Mouse (Mus musculus) megakaryocyte progenitor cell, adult 5-6 weeks (primary cell): ENCODE data around the gene Hspa1b. TPM values are rescaled to one million over a fixed set of nuclear protein-coding genes. Genes with fewer than 3 reads are reported as not detected.

Experiments
- ATAC-seq: replicated peaks from 2 replicates; pipeline ENCODE4 v1.8.0; 2016; ENCODE audit warnings: mild to moderate bottlenecking, moderate TSS enrichment, inconsistent platforms; ENCODE audit not compliant: poor library complexity
- total RNA-seq, 2 experiments: library from RNA; stranded (forward) in 1 of 2; stranded (reverse) in 1 of 2; fragments of 157-497, 149-512 nt in 1 of 2; fragments of 200-1000 nt in 1 of 2; gene quantifications; 2 replicates each; pipeline versions ENCODE4 v1.2.3 to v1.2.4; 2015 to 2017

Hspa1b gene
- total RNA-seq, 2 experiments from 2014 or later: 19.3 to 22.7 TPM

DNA sequence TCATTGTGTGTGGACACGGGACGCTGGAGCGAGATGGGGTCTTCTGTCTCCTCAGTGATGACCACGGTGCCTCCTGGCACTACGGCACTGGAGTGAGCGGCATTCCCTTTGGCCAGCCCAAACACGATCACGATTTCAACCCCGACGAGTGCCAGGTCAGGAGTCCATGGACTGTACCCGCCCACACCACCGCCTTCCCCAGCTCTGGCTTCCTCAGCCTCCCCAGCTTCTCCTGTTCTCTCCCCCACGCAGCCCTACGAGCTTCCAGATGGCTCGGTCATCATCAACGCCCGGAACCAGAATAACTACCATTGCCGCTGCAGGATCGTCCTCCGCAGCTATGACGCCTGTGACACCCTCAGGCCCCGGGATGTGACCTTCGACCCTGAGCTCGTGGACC is 25.0 kb downstream of the Hspa1b start:
- ATAC-seq: no peak

DNA sequence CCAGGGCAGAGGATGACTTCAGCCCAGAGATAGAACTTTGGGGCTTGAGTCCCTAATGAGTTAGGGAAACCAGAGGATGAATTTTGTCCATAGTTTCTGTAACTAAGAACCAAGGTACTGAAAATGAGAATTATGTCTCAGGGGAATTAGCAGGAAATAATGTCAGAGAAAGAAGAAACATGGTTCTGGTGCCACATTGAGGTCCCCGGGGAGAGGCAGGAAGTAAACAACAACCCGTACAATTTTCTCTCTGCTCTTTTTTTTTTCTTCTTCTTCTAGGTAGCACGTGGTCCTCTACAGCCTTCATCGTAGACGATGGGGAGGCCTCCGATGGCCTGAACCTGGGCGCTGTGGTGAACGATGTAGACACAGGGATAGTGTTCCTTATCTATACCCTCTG is 26.8 kb downstream of the Hspa1b start:
- ATAC-seq: no peak

DNA sequence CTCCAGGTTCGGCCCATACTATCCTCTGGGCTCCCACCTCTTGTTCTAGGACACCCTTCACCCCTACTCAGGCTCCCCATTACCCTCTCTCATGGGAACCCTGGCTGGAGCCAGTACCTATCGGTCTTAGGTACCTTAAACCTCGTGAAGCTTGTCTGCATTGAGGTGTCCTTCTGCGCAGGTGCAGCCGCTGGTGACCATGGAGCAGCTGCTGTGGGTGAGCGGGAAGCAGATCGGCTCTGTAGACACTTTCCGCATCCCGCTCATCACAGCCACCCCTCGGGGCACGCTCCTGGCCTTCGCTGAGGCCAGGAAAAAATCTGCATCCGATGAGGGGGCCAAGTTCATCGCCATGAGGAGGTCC is 27.3 kb downstream of the Hspa1b start:
- no peak for ATAC-seq

DNA sequence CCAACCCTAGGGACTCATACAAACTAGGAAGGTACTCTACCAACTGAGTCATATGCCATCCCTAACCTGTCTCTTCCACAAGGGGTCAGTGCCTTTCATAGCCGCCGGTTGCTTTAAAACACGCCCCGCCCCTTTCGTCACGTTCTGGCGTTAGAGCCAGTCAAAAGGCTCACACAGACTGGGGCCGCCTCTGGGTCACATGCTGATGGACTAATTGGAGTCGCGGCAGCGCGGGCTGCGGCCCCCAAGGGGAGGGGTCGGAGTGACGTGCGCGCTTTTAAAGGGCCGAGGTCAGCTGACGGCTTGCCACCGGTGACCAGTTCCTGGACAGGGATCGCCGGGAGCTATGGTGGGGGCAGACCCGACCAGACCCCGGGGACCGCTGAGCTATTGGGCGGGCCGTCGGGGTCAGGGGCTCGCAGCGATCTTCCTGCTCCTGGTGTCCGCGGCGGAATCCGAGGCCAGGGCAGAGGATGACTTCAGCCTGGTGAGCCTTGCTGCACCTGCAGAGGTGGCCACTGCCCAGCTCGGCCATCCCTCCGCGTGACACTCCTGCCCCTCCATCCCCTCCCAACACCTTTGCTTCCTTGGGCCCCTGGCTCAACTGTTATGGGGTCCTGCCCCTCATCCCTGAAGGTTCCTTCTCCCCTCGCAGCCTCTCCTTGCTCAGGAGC is 27.8 kb downstream of the Hspa1b start, which contains the start of gene Neu1:
Gene Neu1, plus strand, starts transcription at position 193 of the 674 bp plus-strand sequence.
- ATAC-seq: peak; percentile 94

DNA sequence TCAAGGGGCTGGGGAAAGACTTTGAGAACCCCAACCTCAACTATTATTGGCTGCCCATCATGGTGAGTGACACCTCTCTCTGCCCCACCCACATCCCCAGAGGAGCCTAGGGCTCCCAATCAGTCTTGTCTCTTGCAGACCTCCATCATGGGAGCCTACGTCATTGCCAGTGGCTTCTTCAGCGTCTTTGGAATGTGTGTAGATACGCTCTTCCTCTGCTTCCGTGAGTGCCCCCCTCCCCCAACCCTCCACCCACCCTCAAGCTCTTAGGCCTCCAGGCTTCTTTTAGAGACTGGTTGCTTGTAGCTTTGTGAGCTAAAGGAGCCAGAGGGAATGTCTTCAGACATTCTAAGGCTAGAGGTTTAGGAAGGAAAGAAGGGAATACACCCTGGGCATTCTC is 30.2 kb downstream of the Hspa1b start:
- no peak for ATAC-seq

DNA sequence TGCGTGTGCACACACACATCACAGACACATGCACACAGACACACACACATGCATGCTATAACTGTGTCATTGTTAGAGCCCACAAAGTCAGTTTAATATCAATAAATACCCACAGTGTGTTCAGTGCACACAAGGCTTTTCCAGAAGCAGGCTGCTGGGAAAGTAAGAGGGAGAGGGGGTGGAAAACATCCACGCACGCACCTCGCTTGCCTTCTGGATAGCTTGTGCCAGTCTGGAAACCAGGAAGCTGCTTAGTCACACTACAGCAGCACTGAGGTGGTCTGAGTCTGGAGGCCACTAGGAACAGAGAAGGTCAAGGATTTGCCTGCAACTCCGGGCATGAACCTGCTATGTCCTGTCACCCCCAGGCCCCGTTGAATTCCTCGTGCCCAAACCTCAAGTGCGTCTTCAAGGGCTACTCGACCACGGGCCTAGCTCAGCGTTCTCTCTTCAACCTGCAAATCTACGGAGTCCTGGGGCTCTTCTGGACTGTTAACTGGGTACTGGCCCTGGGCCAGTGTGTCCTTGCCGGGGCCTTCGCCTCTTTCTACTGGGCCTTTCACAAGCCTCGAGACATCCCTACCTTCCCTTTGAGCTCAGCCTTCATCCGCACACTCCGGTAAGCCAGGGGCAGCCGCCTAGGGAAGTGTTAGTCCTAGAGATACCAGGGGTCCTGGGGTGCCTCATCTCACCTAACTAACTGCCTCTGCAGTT is 31.6 kb downstream of the Hspa1b start:
- no peak for ATAC-seq

DNA sequence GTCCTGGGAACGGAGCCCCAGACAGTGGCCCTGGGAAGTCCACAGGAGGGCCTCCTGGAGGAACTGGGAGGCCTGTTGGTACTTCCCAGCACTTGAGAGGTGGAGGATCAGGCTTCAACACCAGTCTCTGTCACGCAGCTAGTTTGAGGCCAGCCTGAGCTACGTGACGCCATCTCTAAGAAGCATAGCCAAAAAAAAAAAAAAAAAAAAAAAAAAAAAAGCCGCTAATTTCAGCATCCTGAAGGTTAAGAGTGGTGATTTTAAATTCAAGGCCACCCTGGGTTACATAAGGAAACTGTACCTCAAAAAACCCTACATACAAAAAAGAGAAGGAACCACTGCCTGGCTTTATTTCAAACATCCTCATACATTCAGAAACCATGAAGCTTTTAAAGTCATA is 34.8 kb downstream of the Hspa1b start:
- no peak for ATAC-seq

DNA sequence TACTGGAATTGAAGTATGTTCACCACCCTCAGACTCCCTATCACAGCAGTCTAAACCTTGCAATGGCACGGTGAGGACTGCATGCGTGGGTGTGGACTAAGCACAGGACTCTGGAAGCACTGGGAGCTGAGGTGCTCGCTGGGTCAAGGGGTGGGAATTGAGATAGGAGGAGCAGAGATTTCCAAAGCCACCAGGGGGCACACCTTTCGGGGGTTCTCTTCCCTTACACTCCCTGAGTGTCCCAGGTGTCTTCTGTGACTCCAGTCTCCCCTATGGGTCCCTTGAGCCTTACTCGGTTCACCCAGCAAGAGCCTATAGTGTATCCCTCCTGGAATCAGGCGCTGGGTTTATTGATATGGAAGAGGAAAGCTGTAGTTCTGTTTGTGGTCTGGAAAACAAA is 36.1 kb downstream of the Hspa1b start:
- peak; percentile 52; the same call in 1 of the 2 replicates for ATAC-seq

DNA sequence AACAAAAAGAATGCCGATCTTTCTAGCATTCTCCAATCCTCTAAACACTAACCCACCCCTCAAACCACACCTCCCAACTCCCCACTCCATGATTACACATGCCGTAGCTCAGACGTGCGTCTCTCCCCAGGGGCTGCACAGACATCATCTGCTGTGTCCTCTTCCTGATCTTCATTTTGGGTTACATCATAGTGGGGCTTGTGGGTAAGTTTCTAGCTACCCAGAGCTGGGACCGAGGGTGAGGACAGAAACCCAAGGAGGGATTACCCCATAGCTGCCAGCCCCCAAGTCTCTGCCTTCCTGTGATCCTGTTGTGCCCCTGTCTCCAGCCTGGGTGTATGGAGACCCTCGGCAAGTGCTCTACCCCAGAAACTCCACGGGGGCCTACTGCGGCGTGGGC is 41.9 kb downstream of the Hspa1b start:
- peak; percentile 63 for ATAC-seq

DNA sequence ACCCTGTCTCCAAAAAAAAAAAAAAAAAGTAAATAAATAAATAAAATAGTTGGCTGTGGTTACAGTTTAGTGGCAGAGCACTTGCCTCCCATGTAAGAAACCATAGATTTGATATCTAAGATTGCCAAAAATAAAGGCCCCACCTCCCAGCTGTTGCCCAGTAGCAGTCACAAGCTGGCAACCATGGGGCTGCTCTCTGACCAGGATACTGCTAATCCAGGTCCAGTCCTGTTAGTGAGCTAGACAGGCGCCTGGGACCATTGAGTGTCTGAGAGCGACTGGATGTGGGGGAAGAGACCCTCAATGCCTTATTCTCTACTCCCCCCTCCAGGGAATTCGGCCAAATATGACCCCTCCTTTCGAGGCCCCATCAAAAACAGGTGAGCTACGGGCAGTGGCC is 42.7 kb downstream of the Hspa1b start:
- ATAC-seq: no peak

DNA sequence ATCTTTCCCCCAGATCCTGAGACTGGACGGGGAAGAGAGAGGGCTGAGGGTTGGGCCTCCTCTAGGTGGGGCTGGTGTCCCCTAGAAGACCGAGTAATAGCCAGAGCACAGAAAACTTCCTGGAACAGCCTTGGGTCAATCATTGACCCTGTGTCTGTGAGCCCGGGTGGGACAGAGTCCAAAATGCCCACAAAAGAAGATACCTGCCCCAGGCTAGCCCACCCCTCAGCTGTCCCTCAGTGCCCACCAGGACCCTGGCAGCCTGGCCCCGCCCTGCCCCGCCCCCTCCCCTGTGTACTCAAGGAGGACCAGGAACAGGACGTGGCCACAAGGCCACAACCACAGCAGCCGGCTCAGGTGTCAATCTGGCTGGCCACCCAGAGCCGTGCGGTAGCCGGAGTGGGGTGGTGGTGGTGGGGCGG is 43.6 kb downstream of the Hspa1b start:
- 0 out of 2 replicates have a peak, but pooled peaks have one; percentile 33 for ATAC-seq

DNA sequence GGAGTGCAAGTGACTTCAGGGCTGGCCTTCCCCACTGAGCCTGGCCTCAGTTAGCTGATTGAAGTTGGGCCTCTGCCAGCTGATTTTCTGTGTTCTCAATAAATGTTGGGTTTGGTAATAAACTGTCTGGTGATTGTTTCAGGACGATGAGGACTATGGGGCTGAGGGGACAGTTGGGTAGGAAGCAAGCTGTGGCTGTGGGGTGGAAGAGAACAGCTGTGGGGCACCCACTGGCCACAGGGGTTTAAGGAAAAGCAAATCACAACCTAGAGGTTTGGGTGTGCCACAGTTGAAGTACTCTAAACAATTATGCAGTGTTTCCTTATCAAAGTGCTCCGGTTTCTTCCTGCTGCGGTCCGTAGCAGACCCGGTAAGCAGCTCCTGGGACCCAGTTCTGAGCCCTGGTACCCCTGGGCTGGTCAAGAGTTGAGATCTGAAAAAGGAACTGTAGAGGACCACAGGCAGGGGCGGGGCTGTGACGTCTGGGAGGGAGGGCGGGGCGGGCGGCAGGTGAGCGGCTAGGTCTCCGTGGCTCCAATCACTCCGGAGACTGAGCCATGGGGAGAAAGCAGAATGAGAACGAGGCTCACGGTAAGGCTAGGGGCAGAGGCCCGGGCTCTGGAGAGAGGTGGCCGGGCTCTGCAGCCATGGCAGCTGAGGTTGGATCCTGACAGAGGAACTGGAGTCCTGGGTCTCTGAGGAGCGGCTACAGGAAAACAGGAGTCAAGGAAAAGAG is 44.9 kb downstream of the Hspa1b start, which contains the start of gene Slc44a4:
Gene Slc44a4, plus strand, starts transcription at position 537 of the 736 bp plus-strand sequence.
- ATAC-seq: no peak

DNA sequence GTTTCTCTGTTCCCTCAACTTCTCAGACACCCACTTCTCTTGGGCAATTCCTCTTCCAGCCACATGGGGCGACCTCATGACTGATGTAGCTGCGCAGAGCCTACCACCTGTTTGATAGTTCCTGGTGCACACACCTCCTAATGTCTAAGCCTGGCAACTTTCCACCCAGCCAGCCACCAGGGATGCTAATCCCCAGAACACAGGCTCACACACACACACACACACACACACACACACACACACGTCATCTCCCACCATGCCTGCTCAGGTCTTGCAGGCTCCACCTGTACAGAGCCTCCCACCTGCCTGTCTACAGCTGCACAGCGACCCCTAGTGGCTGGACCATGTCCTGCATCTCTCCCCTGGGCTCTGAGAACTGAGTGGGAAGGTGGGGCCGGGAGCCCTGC is 47.1 kb downstream of the Hspa1b start:
- peak; percentile 86 for ATAC-seq

DNA sequence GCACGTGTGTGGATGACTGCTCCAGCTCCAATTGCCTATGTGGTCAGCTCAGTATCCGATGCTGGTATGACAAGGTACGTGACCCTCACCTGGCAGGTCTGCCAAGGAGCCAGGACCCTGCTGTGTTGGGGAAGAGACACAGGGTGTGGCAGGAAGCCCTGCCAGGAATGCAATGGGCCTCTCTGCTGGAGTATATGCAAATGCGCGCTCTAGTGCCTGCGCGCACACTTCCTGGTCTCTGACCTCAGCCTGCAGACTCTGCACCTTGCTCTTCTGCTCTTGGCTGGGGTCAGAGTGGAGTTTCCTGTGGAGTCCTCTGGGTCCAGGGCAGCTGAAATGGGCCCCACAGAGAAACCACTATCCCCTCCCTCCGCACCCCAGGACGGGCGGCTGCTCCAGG is 48.1 kb downstream of the Hspa1b start:
- ATAC-seq: no peak

Other genes starting within 250 kb of the Hspa1b start
Only the 30 nearest of the 42 such genes appear.
- gene Cyp21a1, start 154.7 kb downstream of the Hspa1b start, total RNA-seq (2015): not detected in 2 replicates
- gene Cyp21a1, start 154.7 kb downstream of the Hspa1b start, total RNA-seq (2017): not detected in 2 replicates
- gene Stk19, start 122.3 kb downstream of the Hspa1b start, total RNA-seq (2015): 19.6 and 27.3 TPM in 2 replicates
- 17.0 and 31.8 TPM in 2 replicates for gene Stk19, start 122.3 kb downstream of the Hspa1b start, total RNA-seq (2017)
- 20.2 and 33.2 TPM in 2 replicates for gene Dxo, start 122.2 kb downstream of the Hspa1b start, total RNA-seq (2015)
- gene Dxo, start 122.2 kb downstream of the Hspa1b start, total RNA-seq (2017): 18.8 and 28.9 TPM in 2 replicates
- 10.2 and 12.8 TPM in 2 replicates for gene Skiv2l, start 109.0 kb downstream of the Hspa1b start, total RNA-seq (2015)
- 31.2 and 35.7 TPM in 2 replicates for gene Skiv2l, start 109.0 kb downstream of the Hspa1b start, total RNA-seq (2017)
- 65.8 and 70.7 TPM in 2 replicates for gene Nelfe, start 108.8 kb downstream of the Hspa1b start, total RNA-seq (2015)
- gene Nelfe, start 108.8 kb downstream of the Hspa1b start, total RNA-seq (2017): 39.9 and 40.8 TPM in 2 replicates
- not detected in 2 replicates for gene Cfb, start 96.7 kb downstream of the Hspa1b start, total RNA-seq (2015)
- not detected in 2 replicates for gene Cfb, start 96.7 kb downstream of the Hspa1b start, total RNA-seq (2017)
- gene Zbtb12, start 79.8 kb downstream of the Hspa1b start, total RNA-seq (2015): 7.7 and 9.9 TPM in 2 replicates
- 13.6 and 15.1 TPM in 2 replicates for gene Zbtb12, start 79.8 kb downstream of the Hspa1b start, total RNA-seq (2017)
- gene Gm20547, start 77.2 kb downstream of the Hspa1b start, total RNA-seq (2015): not detected in 2 replicates
- gene Gm20547, start 77.2 kb downstream of the Hspa1b start, total RNA-seq (2017): not detected in 2 replicates
- gene C2, start 61.0 kb downstream of the Hspa1b start, total RNA-seq (2015): 5.1 and 7.8 TPM in 2 replicates
- gene C2, start 61.0 kb downstream of the Hspa1b start, total RNA-seq (2017): 1.6 and 1.9 TPM in 2 replicates
- gene Ehmt2, start 60.8 kb downstream of the Hspa1b start, total RNA-seq (2015): 72.4 and 73.5 TPM in 2 replicates
- gene Ehmt2, start 60.8 kb downstream of the Hspa1b start, total RNA-seq (2017): 107 and 108 TPM in 2 replicates
- gene Slc44a4, start 44.8 kb downstream of the Hspa1b start, total RNA-seq (2015): 0.81 and 1.8 TPM in 2 replicates
- gene Slc44a4, start 44.8 kb downstream of the Hspa1b start, total RNA-seq (2017): 0.61 and 0.75 TPM in 2 replicates
- 21.6 and 24.5 TPM in 2 replicates for gene Neu1, start 28.0 kb downstream of the Hspa1b start, total RNA-seq (2015)
- 28.4 and 29.8 TPM in 2 replicates for gene Neu1, start 28.0 kb downstream of the Hspa1b start, total RNA-seq (2017)
- gene Gm20481, start 10.7 kb upstream of the Hspa1b start, total RNA-seq (2015): not detected in 2 replicates
- gene Gm20481, start 10.7 kb upstream of the Hspa1b start, total RNA-seq (2017): not detected in 2 replicates
- 8.4 and 14.5 TPM in 2 replicates for gene Hspa1a, start 12.9 kb upstream of the Hspa1b start, total RNA-seq (2015)
- gene Hspa1a, start 12.9 kb upstream of the Hspa1b start, total RNA-seq (2017): 20.8 and 29.4 TPM in 2 replicates
- not detected in 2 replicates for gene Hspa1l, start 13.5 kb upstream of the Hspa1b start, total RNA-seq (2015)
- gene Hspa1l, start 13.5 kb upstream of the Hspa1b start, total RNA-seq (2017): not detected in 2 replicates
- gene Lsm2, start 22.6 kb upstream of the Hspa1b start, total RNA-seq (2015): 187 and 253 TPM in 2 replicates
- 71.7 and 78.0 TPM in 2 replicates for gene Lsm2, start 22.6 kb upstream of the Hspa1b start, total RNA-seq (2017)
- 60.5 and 77.5 TPM in 2 replicates for gene Vars, start 41.7 kb upstream of the Hspa1b start, total RNA-seq (2015)
- gene Vars, start 41.7 kb upstream of the Hspa1b start, total RNA-seq (2017): 239 and 292 TPM in 2 replicates
- not detected in 2 replicates for gene Vwa7, start 57.3 kb upstream of the Hspa1b start, total RNA-seq (2015)
- 0.17 TPM in 1 of 2 replicates, not detected in the other for gene Vwa7, start 57.3 kb upstream of the Hspa1b start, total RNA-seq (2017)
- gene Sapcd1, start 68.8 kb upstream of the Hspa1b start, total RNA-seq (2015): 0.93 and 1.9 TPM in 2 replicates
- 1.5 TPM in 1 of 2 replicates, not detected in the other for gene Sapcd1, start 68.8 kb upstream of the Hspa1b start, total RNA-seq (2017)
- gene Msh5, start 87.5 kb upstream of the Hspa1b start, total RNA-seq (2015): 4.2 and 5.7 TPM in 2 replicates
- gene Msh5, start 87.5 kb upstream of the Hspa1b start, total RNA-seq (2017): 2.4 and 3.5 TPM in 2 replicates
- 209 and 248 TPM in 2 replicates for gene Clic1, start 90.7 kb upstream of the Hspa1b start, total RNA-seq (2015)
- gene Clic1, start 90.7 kb upstream of the Hspa1b start, total RNA-seq (2017): 225 and 254 TPM in 2 replicates
- gene Ddah2, start 99.8 kb upstream of the Hspa1b start, total RNA-seq (2015): 1.8 and 2.6 TPM in 2 replicates
- gene Ddah2, start 99.8 kb upstream of the Hspa1b start, total RNA-seq (2017): 1.9 and 3.5 TPM in 2 replicates
- gene Ly6g6c, start 106.2 kb upstream of the Hspa1b start, total RNA-seq (2015): not detected in 2 replicates
- gene Ly6g6c, start 106.2 kb upstream of the Hspa1b start, total RNA-seq (2017): not detected in 2 replicates
- not detected in 2 replicates for gene Mpig6b, start 106.9 kb upstream of the Hspa1b start, total RNA-seq (2015)
- not detected in 2 replicates for gene Mpig6b, start 106.9 kb upstream of the Hspa1b start, total RNA-seq (2017)
- not detected in 2 replicates for gene Ly6g6e, start 117.7 kb upstream of the Hspa1b start, total RNA-seq (2015)
- not detected in 2 replicates for gene Ly6g6e, start 117.7 kb upstream of the Hspa1b start, total RNA-seq (2017)
- not detected in 2 replicates for gene Ly6g6d, start 118.8 kb upstream of the Hspa1b start, total RNA-seq (2015)
- gene Ly6g6d, start 118.8 kb upstream of the Hspa1b start, total RNA-seq (2017): not detected in 2 replicates
- not detected in 2 replicates for gene Ly6g6f, start 126.4 kb upstream of the Hspa1b start, total RNA-seq (2015)
- not detected in 2 replicates for gene Ly6g6f, start 126.4 kb upstream of the Hspa1b start, total RNA-seq (2017)
- 17.5 and 21.1 TPM in 2 replicates for gene Abhd16a, start 130.0 kb upstream of the Hspa1b start, total RNA-seq (2015)
- 22.7 and 26.0 TPM in 2 replicates for gene Abhd16a, start 130.0 kb upstream of the Hspa1b start, total RNA-seq (2017)
- not detected in 2 replicates for gene Ly6g5c, start 149.0 kb upstream of the Hspa1b start, total RNA-seq (2015)
- not detected in 2 replicates for gene Ly6g5c, start 149.0 kb upstream of the Hspa1b start, total RNA-seq (2017)
- gene Ly6g5b, start 156.2 kb upstream of the Hspa1b start, total RNA-seq (2015): 0.84 and 1.4 TPM in 2 replicates
- gene Ly6g5b, start 156.2 kb upstream of the Hspa1b start, total RNA-seq (2017): 0.27 and 0.92 TPM in 2 replicates